Mouse (Mus musculus): ENCODE results near the gene Katnal1. TPM values are rescaled to one million over a fixed set of nuclear protein-coding genes. Genes with fewer than 3 reads are reported as not detected.

Katnal1 gene
- total RNA-seq, 2 experiments from 2014 or later = 5.9 to 9.4 TPM

DNA sequence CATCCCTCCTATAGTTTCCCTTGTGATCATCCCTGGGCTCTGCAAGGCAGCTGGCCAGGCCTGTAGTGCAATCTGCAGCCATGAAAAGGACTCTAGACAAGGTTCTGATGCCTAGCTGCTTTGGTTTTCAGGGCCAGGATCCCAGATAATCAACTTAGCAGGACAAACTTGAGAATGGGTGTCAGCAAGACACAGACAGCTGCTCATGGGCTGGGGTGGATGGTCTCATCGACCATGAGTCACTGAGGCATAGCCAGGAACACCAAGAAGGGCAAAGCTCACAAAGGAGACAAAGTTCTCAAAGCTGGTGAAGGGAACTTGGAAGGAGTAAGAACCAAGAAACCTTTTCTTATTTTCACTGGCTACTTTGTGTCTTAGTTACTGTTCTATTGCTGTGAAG lies 2.2 kb upstream of the Katnal1 start:
- DNase-seq = no peak
- intact Hi-C loops (cut with DNase I) = no loop called here

DNA sequence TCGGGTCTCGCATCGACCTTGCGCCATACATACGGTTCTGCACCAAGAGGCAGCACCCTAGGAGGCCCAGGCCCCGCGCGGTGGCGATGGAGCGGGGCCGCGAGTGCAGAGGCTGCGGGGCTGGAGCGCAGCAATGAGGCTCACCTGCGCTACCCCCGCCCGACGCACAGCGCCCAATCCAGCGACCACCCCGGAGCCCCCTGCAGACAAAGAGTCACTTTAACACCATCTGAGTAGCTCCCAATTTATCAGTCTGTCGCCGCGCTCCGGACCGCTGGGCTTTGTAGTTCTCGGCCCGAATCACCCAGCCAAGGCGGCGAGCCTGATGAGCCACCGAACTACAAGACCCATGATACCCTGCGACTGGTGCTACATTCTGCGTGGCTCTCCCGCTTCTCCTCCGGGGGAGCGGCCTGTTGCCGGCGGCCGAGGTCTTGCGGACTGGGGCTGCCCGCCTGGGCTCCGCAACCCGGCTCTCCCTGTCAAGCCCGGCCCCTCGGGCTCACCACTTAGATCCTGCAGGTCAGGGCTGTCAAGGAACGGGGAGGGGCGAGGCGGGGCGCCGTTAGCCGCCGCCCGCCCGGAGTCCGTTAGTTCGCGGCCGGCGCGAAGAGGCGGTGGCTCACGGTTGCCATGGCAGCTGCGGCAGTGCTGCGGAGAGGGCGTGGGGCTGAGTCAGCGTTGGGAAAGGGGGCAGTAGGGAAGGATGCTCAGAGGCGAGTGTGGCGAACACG lies 571 bp downstream of the Katnal1 start:
- peak; percentile 97 for DNase-seq
- intact Hi-C loops (cut with DNase I) = loop anchor here (10.0 kb wide), 1 partner anchor 256 kb away; the partner anchor contains the start of genes Hmgb1 and Uspl1

DNA sequence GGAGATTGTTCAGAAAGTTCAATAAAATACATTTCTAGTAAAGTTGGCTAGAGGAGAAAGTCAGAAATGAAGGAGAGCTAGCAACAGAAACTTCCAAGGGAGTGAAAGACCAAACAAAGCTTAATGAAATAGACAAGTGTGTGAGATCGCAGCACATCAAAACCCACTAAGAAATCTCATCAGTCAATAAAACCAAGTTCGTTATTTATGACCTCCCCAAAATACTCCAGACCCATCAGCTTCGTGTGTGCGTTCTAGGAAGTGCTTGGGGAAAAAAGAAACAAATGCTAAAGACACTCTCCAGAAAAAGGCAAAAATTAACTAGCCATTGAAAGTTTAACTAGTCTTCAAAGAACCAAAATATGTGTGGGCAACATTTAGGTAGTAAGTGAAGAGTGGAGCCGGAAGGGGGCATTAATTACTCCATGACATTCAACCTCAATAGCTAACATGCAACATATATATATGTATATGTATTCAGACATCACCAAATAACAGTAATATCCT lies 1.4 kb downstream of the Katnal1 start:
- intact Hi-C loops (cut with DNase I) = loop anchor here (10.0 kb wide), 1 partner anchor 257 kb away; the partner anchor contains the start of genes Hmgb1 and Uspl1
- DNase-seq = no peak

- no peak for DNase-seq
- intact Hi-C loops (cut with DNase I) = loop anchor here (10.0 kb wide), 1 partner anchor 260 kb away; the partner anchor contains the start of genes Hmgb1 and Uspl1
Measured at GRCm38 (mm10) chr5:148924586-148924985, 4.5 kb downstream of the Katnal1 start.

DNA sequence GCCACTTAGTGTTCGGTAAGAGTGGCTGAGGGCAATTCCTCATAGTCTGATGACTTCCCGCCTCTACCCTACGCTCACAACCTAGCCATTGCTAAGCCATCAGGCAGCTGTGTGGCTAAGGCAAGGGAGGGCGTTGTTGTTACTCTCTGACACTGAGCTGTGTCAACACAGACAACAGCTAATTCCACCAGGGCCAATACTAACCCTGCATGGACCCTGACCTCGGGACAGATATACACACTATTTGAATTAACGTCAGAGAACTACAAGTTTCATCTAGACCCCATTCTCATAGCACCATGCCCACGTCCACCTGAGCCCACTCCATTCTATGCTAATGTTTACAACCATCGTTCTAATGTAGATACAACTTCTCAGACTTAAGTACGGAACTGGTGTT lies 5.1 kb downstream of the Katnal1 start:
- DNase-seq = no peak
- intact Hi-C loops (cut with DNase I) = loop anchor here (10.0 kb wide), 1 partner anchor 261 kb away; the partner anchor contains the start of genes Hmgb1 and Uspl1

DNA sequence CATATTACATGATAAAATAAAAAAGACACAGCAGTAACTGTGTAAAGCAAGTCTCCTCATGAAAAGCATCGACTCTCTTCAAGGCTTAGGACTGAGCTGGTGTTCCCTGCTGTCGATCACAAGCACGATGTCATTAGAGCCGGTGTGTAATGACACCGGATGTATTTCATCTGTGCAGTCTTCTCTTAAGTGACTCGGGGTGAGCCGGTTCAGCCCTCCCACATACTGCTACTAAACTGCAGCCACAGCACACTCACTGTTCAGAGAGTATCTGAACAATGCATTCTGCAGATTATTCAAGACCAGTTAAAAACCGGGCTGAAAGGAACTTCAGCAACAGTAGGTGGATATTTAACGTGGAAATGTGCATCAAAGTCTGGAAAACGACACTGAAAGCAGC lies 5.7 kb downstream of the Katnal1 start:
- no peak for DNase-seq
- intact Hi-C loops (cut with DNase I) = loop anchor here (10.0 kb wide), 1 partner anchor 261 kb away; the partner anchor contains the start of genes Hmgb1 and Uspl1

GRCm38 (mm10) chr5:148922773-148923172 lies 6.3 kb downstream of the Katnal1 start:
- intact Hi-C loops (cut with DNase I) = loop anchor here (10.0 kb wide), 1 partner anchor 262 kb away; the partner anchor contains the start of genes Hmgb1 and Uspl1
- DNase-seq = no peak

DNA sequence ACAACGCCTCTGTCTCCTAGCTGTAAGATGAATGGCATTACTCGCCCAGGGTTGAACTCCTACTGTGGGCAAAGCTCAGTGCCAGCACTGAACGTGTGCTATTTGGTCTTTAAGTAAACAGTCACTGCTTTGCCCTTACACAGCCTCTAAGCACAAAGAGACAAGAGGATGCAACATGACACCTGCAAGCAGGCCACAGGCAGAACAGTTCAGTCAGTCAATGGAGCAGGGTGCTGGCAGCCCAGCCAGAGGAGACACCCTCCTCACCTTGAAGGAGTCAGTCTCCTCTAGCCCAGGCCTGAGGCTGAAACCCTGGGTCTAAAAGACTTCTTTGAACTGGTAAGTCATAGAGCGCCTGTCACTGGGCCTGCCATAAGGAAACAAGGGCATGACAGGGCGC lies 11.1 kb downstream of the Katnal1 start:
- intact Hi-C loops (cut with DNase I) = no loop called here
- DNase-seq = no peak

- DNase-seq = no peak
- intact Hi-C loops (cut with DNase I) = no loop called here
Measured at GRCm38 (mm10) chr5:148916775-148917174, 12.3 kb downstream of the Katnal1 start.

- intact Hi-C loops (cut with DNase I) = no loop called here
- DNase-seq = no peak
Measured at GRCm38 (mm10) chr5:148912262-148912661, 16.9 kb downstream of the Katnal1 start.

- no peak for DNase-seq
- intact Hi-C loops (cut with DNase I) = no loop called here
Measured at GRCm38 (mm10) chr5:148910066-148910465, 19.1 kb downstream of the Katnal1 start.

GRCm38 (mm10) chr5:148909402-148909801 lies 19.7 kb downstream of the Katnal1 start:
- peak; percentile 58 to 61 for DNase-seq
- intact Hi-C loops (cut with DNase I) = loop anchor here (5.0 kb wide), 3 partner anchors 83 to 428 kb away; no protein-coding TSS in a partner anchor

DNA sequence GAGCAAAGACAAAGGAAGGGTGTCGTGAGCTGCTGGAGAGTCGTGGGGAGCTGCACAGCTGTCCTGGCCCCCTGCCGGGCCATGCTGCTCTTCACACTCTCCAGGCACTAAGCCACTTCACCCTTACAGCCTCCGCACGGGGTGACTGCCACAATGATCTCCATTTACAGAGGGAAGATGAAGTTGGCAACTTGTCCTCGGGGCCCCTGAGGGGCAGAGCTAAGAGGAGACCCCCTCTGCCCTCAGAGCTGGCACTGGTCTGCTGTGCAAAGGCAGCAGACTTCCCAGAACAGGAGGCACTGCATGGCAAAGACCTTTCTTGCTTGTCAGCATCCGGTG lies 20.1 kb downstream of the Katnal1 start:
- peak; percentile 43 to 64 for DNase-seq
- intact Hi-C loops (cut with DNase I) = loop anchor here (5.0 kb wide), 3 partner anchors 83 to 428 kb away; no protein-coding TSS in a partner anchor

DNA sequence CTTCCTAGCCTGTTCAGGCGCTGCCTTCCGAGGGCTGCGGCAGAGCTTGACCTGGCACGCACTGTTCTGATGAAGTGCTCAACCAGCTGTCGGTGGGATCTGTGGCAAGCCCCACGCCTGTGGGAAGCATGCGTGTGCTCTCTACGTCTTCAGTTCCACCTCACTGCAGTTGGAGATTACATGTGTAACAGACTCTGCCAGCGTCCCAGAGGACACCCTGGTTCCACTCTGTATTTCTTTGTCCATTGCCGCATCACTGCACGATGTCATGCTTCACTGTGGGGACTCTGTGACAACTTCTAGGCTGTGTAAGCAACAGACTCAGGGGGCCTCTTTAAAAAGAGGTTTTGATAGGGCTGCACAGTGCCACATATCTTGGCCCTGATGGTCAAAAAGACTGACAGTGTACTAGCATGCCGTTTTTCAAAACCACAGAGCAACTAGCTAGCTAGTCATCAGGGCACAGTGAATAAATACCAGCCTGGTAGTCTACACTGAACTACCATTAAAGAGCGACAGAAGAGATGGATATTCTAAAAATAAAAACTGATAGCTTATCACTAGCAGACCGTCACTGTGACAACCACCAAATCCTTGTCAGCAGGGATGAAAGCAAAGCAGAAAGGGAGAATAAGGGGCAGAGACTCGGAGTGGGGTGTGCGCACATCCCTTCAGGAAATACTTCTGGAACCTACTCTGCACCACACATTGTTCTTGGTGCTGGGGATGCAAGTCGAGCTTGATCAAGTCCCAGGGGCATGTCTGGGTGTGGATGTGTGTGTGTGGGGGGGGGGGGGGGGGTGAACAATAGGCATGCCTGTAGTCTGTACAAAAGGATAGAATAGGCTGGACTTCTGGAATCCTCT lies 20.7 kb downstream of the Katnal1 start:
- intact Hi-C loops (cut with DNase I) = loop anchor here (5.0 kb wide), 3 partner anchors 84 to 429 kb away; no protein-coding TSS in a partner anchor
- peak; percentile 8 to 23 for DNase-seq

DNA sequence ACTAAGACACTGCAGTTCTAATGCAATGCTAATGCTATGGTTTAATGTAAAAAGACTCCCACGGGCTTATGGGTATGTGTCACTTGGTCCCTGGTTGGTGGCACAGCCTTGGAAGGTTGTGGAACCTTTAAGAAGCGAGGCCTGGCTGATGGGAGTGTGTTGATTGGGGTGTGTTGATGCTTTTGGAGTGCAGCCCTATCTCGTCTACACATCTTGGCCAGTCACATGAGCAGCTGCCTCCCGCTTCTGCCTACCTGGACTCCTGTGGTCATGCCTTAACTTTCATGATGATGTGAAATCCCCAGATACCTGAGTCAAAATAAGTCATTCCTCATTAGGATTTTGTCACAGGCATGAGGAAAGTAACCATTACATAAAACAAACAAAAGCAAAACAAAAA lies 22.8 kb downstream of the Katnal1 start:
- DNase-seq = no peak
- intact Hi-C loops (cut with DNase I) = loop anchor here (5.0 kb wide), 3 partner anchors 86 to 431 kb away; no protein-coding TSS in a partner anchor

GRCm38 (mm10) chr5:148904846-148905245 lies 24.3 kb downstream of the Katnal1 start:
- intact Hi-C loops (cut with DNase I) = loop anchor here (5.0 kb wide), 3 partner anchors 87 to 432 kb away; no protein-coding TSS in a partner anchor
- peak; percentile 62 to 63 for DNase-seq

DNA sequence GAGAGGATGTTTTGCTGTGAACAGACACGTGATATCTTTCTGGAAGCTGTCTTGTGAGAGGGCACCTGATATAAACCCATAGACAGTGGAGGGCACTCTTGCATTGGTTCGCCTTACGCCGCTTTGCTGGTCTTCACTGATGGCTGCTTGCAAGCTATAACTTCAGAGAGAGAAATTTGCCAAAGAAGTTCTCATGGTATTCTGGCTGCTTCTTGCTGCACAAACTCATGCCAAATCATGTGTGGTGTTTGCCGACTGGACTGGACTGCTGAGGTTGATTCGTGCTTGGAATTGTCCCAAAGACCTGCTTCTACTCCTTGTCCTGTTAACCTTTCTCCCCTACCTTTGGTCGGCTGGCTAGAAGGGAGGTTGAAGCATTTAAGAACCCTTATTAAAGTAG lies 29.8 kb downstream of the Katnal1 start:
- peak in 1 of 2 experiments; percentile 23 for DNase-seq

GRCm38 (mm10) chr5:148897941-148898417 lies 31.1 kb downstream of the Katnal1 start:
- DNase-seq = peak; percentile 18 to 32
- intact Hi-C loops (cut with DNase I) = no loop called here

More for the DNA sequence above, 29.8 kb downstream of the Katnal1 start:
- intact Hi-C loops (cut with DNase I) = no loop called here

GRCm38 (mm10) chr5:148897069-148897702 lies 31.9 kb downstream of the Katnal1 start:
- peak; percentile 55 to 63 for DNase-seq

GRCm38 (mm10) chr5:148896515-148896914 lies 32.6 kb downstream of the Katnal1 start:
- intact Hi-C loops (cut with DNase I) = no loop called here

More at GRCm38 (mm10) chr5:148897069-148897702, 31.9 kb downstream of the Katnal1 start:
- intact Hi-C loops (cut with DNase I) = no loop called here

More at GRCm38 (mm10) chr5:148896515-148896914, 32.6 kb downstream of the Katnal1 start:
- no peak for DNase-seq

Measured in heart, postnatal 10 days (tissue).